Comparison of ENCODE assay signal across 15 mouse cellular contexts in the genomic region with DNA sequence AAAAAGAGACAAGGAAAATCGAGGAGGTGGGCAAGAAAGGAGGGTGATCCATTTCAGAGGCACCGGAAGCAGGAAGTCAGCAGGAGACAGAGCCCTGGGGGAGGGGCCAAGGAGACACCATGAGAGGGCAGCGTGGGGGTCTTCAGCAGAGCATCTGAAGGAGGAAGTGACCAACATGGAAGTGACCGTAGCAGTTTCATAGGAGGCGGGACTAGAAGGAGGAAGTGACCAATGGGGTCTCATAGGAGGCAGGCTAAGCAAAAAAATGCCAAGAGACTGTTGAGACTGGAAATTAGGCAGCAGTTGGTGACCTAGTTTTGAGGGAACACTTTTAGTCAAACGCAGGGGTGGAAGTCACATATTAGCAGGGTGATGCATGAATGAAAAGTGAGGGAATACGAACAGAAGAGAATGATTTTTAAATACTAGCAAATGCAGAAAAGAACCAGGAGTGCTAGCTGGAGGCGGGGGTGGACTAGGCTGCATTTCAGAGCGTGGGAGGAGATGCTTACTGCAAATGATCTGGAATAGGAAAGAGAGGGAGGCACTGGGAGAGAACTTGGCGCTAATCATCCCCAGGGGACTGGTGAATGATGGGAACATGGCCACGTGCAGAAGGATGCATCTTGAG.
DNase-seq lines count a peak whose midpoint lies in the region; ATAC-seq and TF ChIP-seq lines count a peak whose summit lies in the region.
"Had no signal": no experiment of that assay in that cellular context is flagged by ENCODE, and none has a peak within 500 bp of the region (broad histone marks: within the 10 kb centered on the region; RNA-seq: fewer than 3 reads in every experiment).

No protein-coding gene starts in this region.

- H3K4me2 ChIP-seq in hindbrain, postnatal 0 days (ENCODE audit: low read depth, low read length) = no peak overlapping the region
- no peak overlapping the region for H3K4me2 ChIP-seq in intestine, embryonic 16.5 days (ENCODE audit: low read depth, low read length)
- H3K4me2 ChIP-seq: heart, embryonic 11.5 days; neural tube, embryonic 12.5 days had no signal

- H3K9me3 ChIP-seq in hindbrain, postnatal 0 days (ENCODE audit: low read length) = no peaks in the 10 kb centered on the region
- H3K9me3 ChIP-seq in hindbrain, embryonic 10.5 days = peaks cover 6% of the 10 kb centered on the region; the same call in 1 of the 2 replicates
- no peaks in the 10 kb centered on the region for H3K9me3 ChIP-seq in intestine, embryonic 16.5 days (ENCODE audit: control insufficient read depth, low read length)
- peaks cover 6% of the 10 kb centered on the region for H3K9me3 ChIP-seq in embryonic facial prominence, embryonic 10.5 days

- no peaks in the 10 kb centered on the region for H3K36me3 ChIP-seq in hindbrain, postnatal 0 days (ENCODE audit: insufficient read depth, low read length)
- no peaks in the 10 kb centered on the region for H3K36me3 ChIP-seq in hindbrain, embryonic 10.5 days
- no peaks in the 10 kb centered on the region for H3K36me3 ChIP-seq in intestine, embryonic 16.5 days (ENCODE audit: control insufficient read depth, insufficient read depth, low read length)
- H3K36me3 ChIP-seq in embryonic facial prominence, embryonic 10.5 days (replicated peaks) = no peaks in the 10 kb centered on the region
- H3K36me3 ChIP-seq: neural tube, embryonic 12.5 days had no signal

- DNase-seq in hindbrain, postnatal 0 days (ENCODE audit: low spot score) = peak; percentile 34
- DNase-seq in hindbrain, embryonic 10.5 days (ENCODE audit: low spot score) = no peak
- DNase-seq in cerebellum, postnatal 25 days = peak; percentile 75 to 76
- peak; percentile 30 to 52 for DNase-seq in layer of hippocampus, postnatal 10 days (ENCODE audit: low spot score in 2 of 2)
- DNase-seq in retina, postnatal 1 day = peak; percentile 51
- DNase-seq in kidney, postnatal 4 days = no peak
- no peak for DNase-seq in embryonic facial prominence, embryonic 10.5 days (ENCODE audit: low spot score)
- DNase-seq: adrenal gland, postnatal 10 days; kidney, postnatal 36 days had no signal

- no peak overlapping the region for H3K9ac ChIP-seq in hindbrain, postnatal 0 days (replicated peaks; ENCODE audit: low read length)
- no peak overlapping the region for H3K9ac ChIP-seq in intestine, embryonic 16.5 days (ENCODE audit: low read depth, low read length)
- H3K9ac ChIP-seq: liver, embryonic 14.5 days; neural tube, embryonic 12.5 days had no signal

- no peak overlapping the region for H3K4me3 ChIP-seq in hindbrain, postnatal 0 days (ENCODE audit: low read length)
- H3K4me3 ChIP-seq in hindbrain, embryonic 10.5 days = no peak overlapping the region
- no peak overlapping the region for H3K4me3 ChIP-seq in intestine, embryonic 16.5 days (ENCODE audit: low read length)
- no peak overlapping the region for H3K4me3 ChIP-seq in embryonic facial prominence, embryonic 10.5 days
- H3K4me3 ChIP-seq: neural tube, embryonic 12.5 days had no signal

- 0 out of 2 replicates have a peak, but pooled peaks have one; percentile 35 for ATAC-seq in hindbrain, postnatal 0 days
- ATAC-seq in intestine, embryonic 16.5 days = no peak
- ATAC-seq: forebrain, embryonic 14.5 days; hindbrain, embryonic 16.5 days had no signal

- 71% methylated on average over 11 of the region's 11 CpGs for WGBS in hindbrain, postnatal 0 days
- 82% methylated on average over 11 of the region's 11 CpGs for WGBS in hindbrain, embryonic 10.5 days
- WGBS in intestine, embryonic 16.5 days = 76% methylated on average over 11 of the region's 11 CpGs
- 85% methylated on average over 11 of the region's 11 CpGs for WGBS in embryonic facial prominence, embryonic 10.5 days

- H3K27ac ChIP-seq in hindbrain, postnatal 0 days = no peak overlapping the region
- H3K27ac ChIP-seq in hindbrain, embryonic 10.5 days = no peak overlapping the region
- H3K27ac ChIP-seq in intestine, embryonic 16.5 days (ENCODE audit: low read length) = no peak overlapping the region
- H3K27ac ChIP-seq in embryonic facial prominence, embryonic 10.5 days (replicated peaks) = no peak overlapping the region
- H3K27ac ChIP-seq: liver, embryonic 14.5 days; neural tube, embryonic 12.5 days had no signal

- no peaks in the 10 kb centered on the region for H3K4me1 ChIP-seq in hindbrain, postnatal 0 days (ENCODE audit: insufficient read depth, low read length)
- H3K4me1 ChIP-seq in hindbrain, embryonic 10.5 days (replicated peaks) = no peaks in the 10 kb centered on the region
- no peaks in the 10 kb centered on the region for H3K4me1 ChIP-seq in intestine, embryonic 16.5 days (ENCODE audit: control insufficient read depth, insufficient read depth, low read length)
- no peaks in the 10 kb centered on the region for H3K4me1 ChIP-seq in embryonic facial prominence, embryonic 10.5 days
- H3K4me1 ChIP-seq: neural tube, embryonic 12.5 days had no signal

- H3K27me3 ChIP-seq in hindbrain, postnatal 0 days (ENCODE audit: insufficient read depth, low read length) = no peaks in the 10 kb centered on the region
- no peaks in the 10 kb centered on the region for H3K27me3 ChIP-seq in hindbrain, embryonic 10.5 days (ENCODE audit: insufficient read depth, poor library complexity, severe bottlenecking)
- H3K27me3 ChIP-seq in intestine, embryonic 16.5 days (replicated peaks; ENCODE audit: control insufficient read depth, insufficient read depth, low read length) = no peaks in the 10 kb centered on the region
- H3K27me3 ChIP-seq in embryonic facial prominence, embryonic 10.5 days (replicated peaks; ENCODE audit: low read depth, poor library complexity, severe bottlenecking) = no peaks in the 10 kb centered on the region
- H3K27me3 ChIP-seq: neural tube, embryonic 12.5 days had no signal

- TF ChIP-seq CTCF in hindbrain, postnatal 0 days (IDR thresholded peaks at IDR 0.05; ENCODE audit: low read depth) = no peak

Comparison
In these comparisons a context has a peak if more than half of its experiments do, and no peak if none do; other contexts are left out.
1. DNase-seq: peak in hindbrain, postnatal 0 days (single experiment), cerebellum, postnatal 25 days (2 of 2), layer of hippocampus, postnatal 10 days (2 of 2) and retina, postnatal 1 day (single experiment); none in hindbrain, embryonic 10.5 days (single experiment), kidney, postnatal 4 days (0 of 2) and embryonic facial prominence, embryonic 10.5 days (single experiment).